Mouse (Mus musculus): ENCODE data around the gene Snurf. TPM values are rescaled to one million over a fixed set of nuclear protein-coding genes. Genes with fewer than 3 reads are reported as not detected.

Gene Snurf
- not detected for polyA plus RNA-seq (2017; shearing (Covaris generic))

DNA sequence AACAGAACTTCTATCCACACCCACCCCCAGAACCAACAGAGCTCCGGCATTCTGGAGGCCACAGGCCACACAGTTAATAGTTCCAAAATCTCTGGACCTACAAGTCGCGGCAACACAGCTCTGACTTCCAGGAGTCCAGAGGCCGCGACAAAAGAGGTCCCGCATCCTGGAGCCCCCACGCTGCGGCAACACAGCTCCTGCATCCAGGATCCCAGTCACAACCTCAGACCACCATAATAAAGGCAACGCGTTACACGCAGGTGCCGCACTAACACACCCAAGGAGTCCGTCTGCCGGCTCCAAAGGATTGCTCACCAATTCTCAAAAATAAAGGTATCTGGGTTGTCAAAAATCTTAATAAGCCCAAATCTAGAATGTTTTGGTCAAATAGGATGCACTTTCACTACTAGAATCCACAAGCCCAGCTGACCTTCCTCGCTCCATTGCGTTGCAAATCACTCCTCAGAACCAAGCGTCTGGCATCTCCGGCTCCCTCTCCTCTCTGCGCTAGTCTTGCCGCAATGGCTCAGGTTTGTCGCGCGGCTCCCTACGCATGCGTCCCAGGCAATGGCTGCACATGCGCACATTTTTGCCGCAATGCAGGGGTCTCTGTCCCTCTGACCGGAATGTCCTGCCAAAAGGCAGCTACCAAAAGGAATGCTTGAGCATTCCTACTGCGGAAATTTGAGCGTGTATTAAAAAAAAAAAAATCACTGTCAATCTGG, at the start of gene Snurf, which contains the start of gene Gm38393:
TSS of gene Snurf (minus strand) at position 444 of the 725 bp plus-strand sequence.
TSS of gene Gm38393 (minus strand) at position 459 of the 725 bp plus-strand sequence.

Other genes starting within 250 kb of the Snurf start
- 1 to 10 TPM in 1 of 2 experiments, under 1 TPM in 1; 0.39 to 1.0 TPM for gene Gm38393, start within 50 bp of the Snurf start, polyA plus RNA-seq (2017; shearing (Covaris generic))
- gene Snrpn, start 135.2 kb upstream of the Snurf start, polyA plus RNA-seq (2017; shearing (Covaris generic)), result 1 to 10 TPM in 1 of 2 experiments, under 1 TPM in 1; 0.49 to 4.7 TPM